Mouse (Mus musculus) lung, postnatal 10 days (tissue): ENCODE data around the gene Snn.
A peak's percentile ranks its signal among the peaks of the same experiment; 100 is the strongest.
"Not testable (repeated sequence)": the region's sequence is repeated elsewhere in the genome, so short reads cannot be mapped to it uniquely, and the experiment has no call there.

Experiments used
- DNase-seq: peaks from one replicate; pipeline ENCODE4 v3.0.0; 2021

The Snn gene

GRCm38 (mm10) chr16:11060645-11061044, at the start of gene Snn:
Snn (plus strand) TSS chr16:11060945.
- DNase-seq = no peak

DNA sequence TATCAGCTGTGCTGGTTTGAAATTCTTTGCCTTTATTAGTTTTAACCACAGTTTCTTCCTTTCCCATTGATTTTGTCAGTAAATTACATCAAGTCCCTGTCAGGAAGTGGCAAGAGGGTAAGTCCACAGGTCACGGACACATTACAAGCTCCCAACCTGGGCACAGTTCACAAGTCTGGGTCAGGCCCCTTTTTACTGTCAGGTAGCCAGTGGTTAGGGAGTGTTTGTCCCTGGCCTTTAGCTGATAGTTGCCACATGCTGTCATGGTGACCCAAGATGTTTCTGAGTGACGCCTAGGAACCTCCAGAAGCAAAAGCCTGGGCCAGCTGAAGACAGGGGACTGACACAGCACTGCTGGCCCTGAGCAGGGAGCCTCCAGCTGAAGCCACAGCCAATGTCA, 49.5 kb upstream of the Snn start:
- DNase-seq = no peak

DNA sequence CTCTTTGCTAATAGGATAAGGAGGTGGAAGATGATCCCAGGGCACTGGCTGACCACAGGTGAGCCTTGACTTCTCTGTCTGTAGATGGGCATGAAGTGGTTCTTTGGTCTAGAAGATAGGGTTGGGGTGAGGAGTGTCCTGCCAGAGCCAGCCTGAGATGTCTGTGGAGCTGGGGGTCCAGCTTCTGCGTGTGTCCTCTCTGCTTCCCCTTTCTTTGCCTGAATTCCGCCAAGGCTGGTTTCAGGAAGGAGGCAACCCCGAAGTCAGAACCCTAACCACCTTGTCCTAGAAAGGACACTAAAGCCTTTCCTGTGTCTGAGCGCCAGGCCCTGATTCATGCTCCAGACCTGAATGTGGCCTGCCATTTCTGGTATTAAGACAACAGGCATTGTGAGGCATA, 48.8 kb upstream of the Snn start:
- DNase-seq = no peak

- DNase-seq = peak; percentile 88
Observed at GRCm38 (mm10) chr16:11012571-11013463, 47.9 kb upstream of the Snn start.

DNA sequence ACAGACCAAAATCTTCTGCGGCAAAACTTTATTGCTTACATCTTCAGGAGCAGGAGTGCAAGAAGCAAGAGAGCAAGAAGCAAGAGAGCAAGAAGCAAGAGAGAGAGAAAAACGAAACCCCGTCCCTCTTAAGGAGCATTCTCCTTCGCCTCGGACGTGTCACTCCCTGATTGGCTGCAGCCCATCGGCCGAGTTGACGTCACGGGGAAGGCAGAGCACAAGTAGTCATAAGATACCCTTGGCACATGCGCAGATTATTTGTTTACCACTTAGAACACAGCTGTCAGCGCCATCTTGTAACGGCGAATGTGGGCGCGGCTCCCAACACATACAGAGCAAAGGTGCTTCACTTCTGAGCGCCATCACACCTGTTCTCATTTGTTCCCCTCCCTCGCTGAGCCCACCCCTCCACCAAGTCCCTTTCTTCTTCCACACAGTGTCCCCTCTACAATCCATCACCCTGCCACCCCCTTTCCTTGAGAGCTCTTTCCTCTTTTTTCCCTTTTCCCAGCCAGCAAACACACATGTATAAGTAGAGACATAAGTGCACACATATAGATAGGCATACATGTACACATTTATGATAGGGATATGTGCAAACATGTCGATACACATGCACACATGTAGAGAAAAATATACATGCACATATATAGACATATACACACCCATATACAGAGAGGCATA, 47.1 kb upstream of the Snn start:
- DNase-seq = not testable (repeated sequence)

GRCm38 (mm10) chr16:11014407-11014806, 46.3 kb upstream of the Snn start:
- no peak for DNase-seq

DNA sequence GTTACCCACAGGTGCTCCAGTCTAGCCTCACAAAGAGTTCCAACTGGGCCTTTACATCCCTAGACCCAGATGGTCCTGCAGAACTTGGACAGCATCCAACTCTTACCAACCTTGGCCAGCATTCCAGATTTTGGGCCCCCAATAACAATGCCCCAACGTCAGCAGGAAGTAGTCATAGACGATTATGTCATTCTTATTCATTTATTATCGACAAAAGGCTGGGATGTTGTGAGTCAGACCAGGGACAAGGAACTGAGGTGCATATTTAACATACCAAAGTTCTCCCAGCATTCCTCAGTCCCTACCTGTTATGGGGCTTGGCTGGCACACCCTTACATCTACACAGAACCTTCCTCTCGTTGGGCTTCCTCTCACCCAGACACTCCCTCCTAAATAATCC, 44.4 kb upstream of the Snn start:
- peak; percentile 45 for DNase-seq

- peak; percentile 50 for DNase-seq
Observed at GRCm38 (mm10) chr16:11017807-11018595, 42.7 kb upstream of the Snn start.

DNA sequence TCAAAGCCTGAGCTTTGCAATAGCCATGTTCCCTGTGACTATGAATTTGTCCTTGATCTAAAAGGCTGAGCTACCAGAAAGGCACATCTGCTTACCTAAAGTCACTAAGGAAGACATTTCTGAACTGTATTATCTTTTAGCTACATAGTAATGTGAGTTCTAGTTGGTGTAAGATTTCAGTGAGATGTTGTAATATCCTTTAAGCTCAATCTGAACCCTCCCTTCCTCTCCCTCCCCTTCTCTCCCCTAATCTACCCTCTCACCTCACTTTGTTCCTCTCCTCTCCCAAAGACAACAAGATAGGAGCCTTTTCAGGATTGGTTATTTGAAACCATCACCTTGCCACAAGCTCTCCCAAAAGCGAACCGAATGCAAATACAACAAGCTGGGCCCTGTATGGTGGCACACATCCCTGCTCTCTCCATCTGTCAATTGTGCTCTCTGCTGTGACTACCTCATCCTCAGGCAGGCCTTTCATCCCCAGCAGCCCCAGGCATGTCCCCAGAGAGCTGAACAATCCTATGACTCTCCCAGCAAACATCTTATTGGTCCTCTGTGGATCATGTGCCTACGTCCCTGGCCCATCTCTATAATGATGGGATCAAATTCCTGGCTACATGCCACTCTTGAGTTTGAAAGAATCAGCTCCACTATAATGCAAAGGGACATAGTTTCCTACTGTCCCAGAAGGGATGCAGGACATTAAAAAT, 39.2 kb upstream of the Snn start:
- no peak for DNase-seq

DNA sequence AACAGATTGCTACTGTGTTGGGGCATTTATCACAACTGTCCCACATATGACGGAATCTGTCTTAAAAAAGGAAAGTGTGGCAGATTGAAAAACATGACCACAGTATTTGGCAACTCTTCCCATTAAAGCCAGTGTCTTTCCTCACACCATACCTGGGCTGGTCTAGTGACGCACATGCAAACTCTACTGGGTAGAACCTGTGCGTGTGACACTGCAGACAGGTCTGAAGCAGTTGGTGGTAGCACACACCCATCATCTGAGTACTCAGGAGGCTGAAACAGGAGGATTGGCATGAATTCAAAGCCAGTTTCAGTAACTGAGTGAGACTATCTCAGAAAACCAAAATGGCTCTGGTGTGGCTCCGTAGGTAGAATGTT, 38.6 kb upstream of the Snn start:
- DNase-seq = no peak

DNA sequence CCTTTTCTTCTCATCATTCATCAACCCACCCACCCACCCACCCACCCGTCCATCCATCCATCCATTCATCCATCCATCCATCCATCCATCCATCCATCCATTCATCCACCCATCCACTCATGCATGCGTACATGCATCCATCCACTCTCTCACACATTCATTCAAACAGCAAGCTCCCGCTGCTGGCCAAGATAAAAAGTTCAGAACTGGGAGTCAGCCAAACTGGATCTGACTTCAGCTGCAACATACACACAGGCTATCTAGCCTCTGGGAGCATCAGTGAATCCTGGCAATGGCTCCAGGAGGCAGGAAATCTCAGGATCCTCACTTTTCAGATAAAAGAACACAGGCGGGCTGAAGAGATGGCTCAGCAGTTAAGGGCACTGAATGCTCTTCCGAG, 37.1 kb upstream of the Snn start:
- no peak for DNase-seq

GRCm38 (mm10) chr16:11024841-11025240, 35.9 kb upstream of the Snn start:
- peak; percentile 36 for DNase-seq

- no peak for DNase-seq
Observed at GRCm38 (mm10) chr16:11028206-11028605, 32.5 kb upstream of the Snn start.

DNA sequence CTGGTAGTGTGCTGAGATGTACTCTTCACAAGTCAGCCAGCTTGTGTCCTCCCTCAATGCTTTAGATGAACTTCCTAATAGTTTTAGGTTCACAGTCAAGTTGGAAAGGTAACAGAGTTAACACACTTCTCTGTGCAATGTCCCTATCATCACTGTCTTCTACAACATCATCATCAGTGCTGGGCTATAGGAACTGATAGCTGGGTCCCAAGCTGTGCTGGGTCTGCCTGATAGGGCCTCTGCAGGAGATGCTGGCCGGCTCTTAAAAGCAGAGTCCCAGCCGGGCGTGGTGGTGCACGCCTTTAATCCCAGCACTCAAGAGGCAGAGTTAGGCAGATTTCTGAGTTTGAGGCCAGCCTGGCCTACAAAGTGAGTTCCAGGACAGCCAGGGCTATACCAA, 29.9 kb upstream of the Snn start:
- no peak for DNase-seq

DNA sequence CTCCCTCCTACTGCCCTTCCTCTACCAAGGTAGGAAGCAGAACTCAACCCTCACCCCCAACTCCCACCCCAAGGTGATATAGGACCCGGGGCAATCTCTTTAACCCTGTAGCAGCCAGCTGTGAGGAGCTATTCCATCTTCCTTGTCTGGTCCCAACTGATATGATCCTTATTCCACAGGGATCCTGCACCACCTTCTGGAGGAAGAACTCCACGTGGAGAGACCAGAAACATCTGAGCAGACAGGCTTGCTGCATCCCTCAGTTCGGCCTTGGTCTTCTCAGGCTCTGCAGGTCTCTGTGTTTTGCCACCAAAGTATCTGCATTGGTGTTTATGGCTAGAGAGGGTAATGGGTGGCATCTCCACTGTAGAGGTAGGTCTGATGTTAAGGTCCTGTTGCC, 29.4 kb upstream of the Snn start:
- no peak for DNase-seq

- DNase-seq = peak; percentile 93
Observed at GRCm38 (mm10) chr16:11034193-11034803, 26.4 kb upstream of the Snn start.

DNA sequence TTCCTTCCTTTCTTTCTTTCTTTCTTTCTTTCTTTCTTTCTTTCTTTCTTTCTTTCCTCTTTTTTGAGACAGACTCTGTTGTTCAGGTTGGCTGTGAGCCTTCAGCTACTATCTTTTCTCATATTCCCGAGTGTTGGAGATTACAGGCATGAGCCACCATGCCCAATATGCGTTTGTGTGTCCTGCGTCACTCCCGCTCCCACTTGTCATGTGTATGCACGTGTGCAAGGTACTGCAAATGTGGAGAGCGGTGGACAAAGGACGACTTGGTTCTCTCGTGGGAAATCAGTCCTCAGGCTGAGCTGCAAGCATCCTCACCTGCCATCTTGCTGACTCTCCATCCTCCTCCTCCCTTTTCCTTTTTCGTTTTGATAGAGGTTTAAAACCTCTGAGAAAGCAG, 25.5 kb upstream of the Snn start:
- DNase-seq = no peak

GRCm38 (mm10) chr16:11035790-11036431, 24.8 kb upstream of the Snn start:
- DNase-seq = peak; percentile 89

DNA sequence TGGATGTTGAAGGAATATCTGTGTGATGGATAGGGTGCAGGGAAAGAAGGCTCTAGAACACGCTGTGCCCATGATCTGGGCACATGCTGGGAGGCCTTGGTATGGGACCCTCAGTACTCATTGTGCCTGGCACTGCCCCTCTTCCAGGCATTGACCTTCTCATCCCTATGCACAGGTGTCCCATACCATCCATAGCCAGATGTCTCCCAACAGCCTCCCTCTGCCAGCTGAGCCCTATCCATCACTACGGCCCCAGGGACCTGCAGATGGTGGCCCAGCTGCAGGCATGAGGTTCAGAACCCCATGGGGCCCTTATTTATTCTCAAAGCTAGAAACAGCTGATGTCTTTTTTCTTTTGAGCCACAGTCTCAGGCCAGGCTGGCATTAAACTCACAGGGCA, 20.1 kb upstream of the Snn start:
- no peak for DNase-seq

DNA sequence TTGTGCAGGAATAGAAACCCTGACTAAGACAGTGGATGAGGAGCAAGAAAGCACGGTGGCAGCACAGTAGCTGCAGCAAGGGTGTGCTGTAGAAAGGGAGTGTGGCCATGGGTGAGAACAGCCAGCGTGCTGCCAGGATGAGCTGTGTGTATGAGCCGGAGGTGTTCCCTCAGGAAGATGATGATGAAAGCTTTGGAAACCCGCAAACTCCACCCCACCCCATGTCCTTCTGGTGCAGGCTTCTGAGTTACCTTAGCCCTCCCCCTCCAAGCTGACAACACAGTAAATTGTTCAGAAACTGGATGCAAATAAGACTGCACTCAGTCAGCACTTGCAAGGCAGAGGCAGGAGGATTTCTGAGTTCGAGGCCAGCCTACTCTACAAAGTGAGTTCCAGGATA, 17.5 kb upstream of the Snn start:
- no peak for DNase-seq

GRCm38 (mm10) chr16:11046437-11046836, 14.3 kb upstream of the Snn start:
- DNase-seq = peak; percentile 37

- no peak for DNase-seq
Observed at GRCm38 (mm10) chr16:11047130-11047529, 13.6 kb upstream of the Snn start.
